Mouse (Mus musculus): ENCODE results near the gene Wnt16. TPM values are rescaled to one million over a fixed set of nuclear protein-coding genes. Genes with fewer than 3 reads are reported as not detected.

The Wnt16 gene
- 0.96 and 1.0 TPM in 2 replicates for polyA plus RNA-seq (2015; fragmentation: Nextera tagmentation; extraction: Ambion mirVana)

GRCm38 (mm10) chr6:22288004-22288736 lies at the start of gene Wnt16:
TSS of gene Wnt16 (plus strand) at chr6:22288227.

Other genes starting within 250 kb of the Wnt16 start
- 106 and 113 TPM in 2 replicates for gene Fam3c, start 68.0 kb downstream of the Wnt16 start, polyA plus RNA-seq (2015; fragmentation: Nextera tagmentation; extraction: Ambion mirVana)